Mouse (Mus musculus): ENCODE results near the gene Shc2. TPM values are rescaled to one million over a fixed set of nuclear protein-coding genes. Genes with fewer than 3 reads are reported as not detected.
A peak's percentile ranks its signal among the peaks of the same experiment; 100 is the strongest.

Gene Shc2
- total RNA-seq, 2 experiments from 2014 or later, result not detected

DNA sequence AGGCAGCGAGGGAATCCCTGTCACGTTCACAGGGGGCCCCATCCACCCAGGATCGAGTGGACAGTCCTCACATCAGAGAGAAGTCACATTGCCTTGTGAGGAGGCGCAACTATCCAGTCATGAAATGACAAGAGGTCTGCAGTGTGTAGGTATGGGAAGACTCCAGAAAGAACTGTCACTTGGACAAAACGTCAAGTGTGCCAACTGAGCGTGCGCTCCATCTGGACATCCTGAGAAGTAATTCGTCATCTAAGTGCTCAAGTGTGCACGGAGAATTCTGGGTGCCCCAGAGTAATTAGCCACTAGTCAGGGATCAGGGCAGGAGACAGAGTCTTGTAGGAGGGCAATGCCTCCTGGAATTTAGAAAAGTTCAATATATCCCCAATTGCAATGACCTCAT, 12.3 kb downstream of the Shc2 start:
- no peak for ATAC-seq (replicated peaks; ENCODE audit: low FRiP score, low TSS enrichment, poor library complexity, severe bottlenecking)

DNA sequence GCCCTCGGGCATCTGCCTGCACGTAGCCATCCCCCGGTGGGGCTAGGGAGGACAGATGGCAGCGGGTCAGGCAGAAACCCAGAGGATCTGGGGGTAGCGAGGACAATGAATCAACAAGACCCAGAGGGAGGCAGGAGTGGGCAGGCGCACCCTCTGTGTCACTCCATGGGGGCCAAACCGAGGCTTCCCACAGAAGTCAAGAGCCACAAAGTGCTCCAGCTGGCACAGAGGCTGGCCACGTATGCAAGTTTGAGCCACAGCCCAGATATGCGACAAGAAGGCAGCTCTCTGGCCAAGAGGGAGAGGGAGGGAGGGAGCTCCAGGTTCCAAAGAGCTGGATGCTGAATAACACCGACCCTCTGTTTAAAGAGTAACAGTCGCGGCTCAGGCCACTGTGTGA, 13.8 kb downstream of the Shc2 start:
- no peak for ATAC-seq (replicated peaks; ENCODE audit: low FRiP score, low TSS enrichment, poor library complexity, severe bottlenecking)

DNA sequence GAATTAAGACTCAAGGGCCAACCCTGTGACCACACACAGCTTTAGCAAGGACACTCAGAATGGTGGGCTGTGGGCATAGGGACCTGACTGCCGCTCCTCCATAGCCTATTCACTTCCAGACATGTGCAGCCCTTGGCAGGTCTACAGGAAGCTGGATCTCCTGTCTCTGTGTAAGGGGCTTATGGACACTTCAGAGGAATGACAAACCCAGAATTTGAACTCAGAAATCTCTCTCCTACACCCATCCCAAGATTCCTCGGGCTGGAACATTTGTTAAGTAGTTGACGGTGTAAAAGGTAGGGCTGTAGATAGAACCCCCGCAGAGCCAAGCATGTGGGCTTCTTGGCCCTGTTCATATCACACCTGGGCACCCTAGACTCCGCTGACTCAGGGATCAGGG, 21.3 kb downstream of the Shc2 start:
- ATAC-seq (replicated peaks; ENCODE audit: low FRiP score, low TSS enrichment, poor library complexity, severe bottlenecking), result no peak

DNA sequence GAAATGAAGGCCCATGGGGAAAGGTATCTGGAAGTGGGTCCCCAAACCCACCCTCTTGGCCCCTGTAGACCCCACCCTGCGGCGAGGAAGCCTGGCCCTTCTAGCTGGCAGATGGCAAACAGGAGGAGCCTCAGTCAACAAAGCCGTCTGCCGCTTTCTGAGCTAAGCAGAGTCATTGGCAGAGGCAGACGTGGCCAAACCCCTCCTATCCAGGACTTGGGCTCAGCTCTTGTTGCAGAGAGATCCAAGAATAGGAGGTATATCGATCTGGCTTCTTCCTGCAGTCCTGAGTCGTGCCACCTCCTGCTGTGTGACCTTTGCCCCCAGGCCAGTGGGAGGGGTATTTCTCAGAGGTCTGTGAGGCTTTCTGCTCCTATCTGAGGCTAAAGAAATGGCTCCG, 21.9 kb downstream of the Shc2 start:
- no peak for ATAC-seq (replicated peaks; ENCODE audit: low FRiP score, low TSS enrichment, poor library complexity, severe bottlenecking)

DNA sequence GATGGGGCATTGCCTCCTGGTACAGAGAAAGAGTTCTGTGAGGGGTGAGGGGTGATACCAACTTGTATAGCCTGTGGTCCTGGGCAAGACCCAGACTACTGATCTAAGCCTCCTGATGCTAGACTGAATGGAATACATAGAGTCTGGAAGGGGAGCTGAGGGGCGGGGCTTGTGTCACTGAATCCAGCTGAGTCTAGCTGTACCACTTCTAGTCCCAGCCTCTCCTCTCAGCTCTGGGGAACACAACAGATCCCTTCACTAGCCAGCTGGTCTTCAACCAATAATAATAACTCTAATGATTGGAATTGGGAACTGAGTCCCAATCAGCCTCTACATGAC, 23.4 kb downstream of the Shc2 start:
- ATAC-seq (replicated peaks; ENCODE audit: low FRiP score, low TSS enrichment, poor library complexity, severe bottlenecking), result 0 out of 2 replicates have a peak, but pooled peaks have one; percentile 23

DNA sequence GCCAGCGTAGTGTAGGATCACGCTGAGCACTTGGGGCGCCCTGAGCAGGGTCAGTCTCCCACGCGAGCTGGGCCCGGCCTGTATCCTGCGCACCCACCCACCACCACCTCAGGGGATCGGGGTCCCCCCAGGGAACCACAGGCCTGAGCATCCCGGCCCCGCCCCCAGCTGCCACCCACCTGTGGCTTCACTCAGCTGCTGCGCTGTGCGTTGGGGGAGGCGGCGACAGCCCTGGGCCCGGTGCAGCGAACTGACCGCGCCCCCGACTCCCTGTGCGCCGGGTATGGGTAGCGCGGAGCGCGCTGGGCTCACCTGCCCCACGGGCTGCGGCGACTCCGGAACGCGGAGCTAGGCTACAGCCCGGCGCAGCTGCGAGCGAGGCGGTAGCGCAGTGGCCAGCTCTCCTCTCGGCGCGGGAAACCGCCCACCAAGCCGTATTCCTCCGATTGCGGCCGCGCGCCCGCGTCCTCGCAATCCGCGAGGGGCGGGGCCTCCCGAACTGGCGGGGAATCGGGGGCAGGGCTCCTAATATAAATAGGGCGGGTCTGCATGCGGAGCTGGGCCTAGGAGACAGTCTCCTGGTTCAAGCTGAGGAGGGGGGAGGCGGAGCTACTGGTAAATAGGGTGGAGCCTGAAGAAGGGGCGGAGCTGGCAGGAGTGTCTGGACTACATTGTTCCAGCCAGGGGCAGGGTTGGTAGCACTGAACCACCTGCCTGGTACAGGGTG, 24.0 kb downstream of the Shc2 start, which contains the start of gene C2cd4c:
Gene C2cd4c, minus strand, starts transcription at position 448 of the 727 bp plus-strand sequence.
- ATAC-seq (replicated peaks; ENCODE audit: low FRiP score, low TSS enrichment, poor library complexity, severe bottlenecking), result peak; percentile 84

DNA sequence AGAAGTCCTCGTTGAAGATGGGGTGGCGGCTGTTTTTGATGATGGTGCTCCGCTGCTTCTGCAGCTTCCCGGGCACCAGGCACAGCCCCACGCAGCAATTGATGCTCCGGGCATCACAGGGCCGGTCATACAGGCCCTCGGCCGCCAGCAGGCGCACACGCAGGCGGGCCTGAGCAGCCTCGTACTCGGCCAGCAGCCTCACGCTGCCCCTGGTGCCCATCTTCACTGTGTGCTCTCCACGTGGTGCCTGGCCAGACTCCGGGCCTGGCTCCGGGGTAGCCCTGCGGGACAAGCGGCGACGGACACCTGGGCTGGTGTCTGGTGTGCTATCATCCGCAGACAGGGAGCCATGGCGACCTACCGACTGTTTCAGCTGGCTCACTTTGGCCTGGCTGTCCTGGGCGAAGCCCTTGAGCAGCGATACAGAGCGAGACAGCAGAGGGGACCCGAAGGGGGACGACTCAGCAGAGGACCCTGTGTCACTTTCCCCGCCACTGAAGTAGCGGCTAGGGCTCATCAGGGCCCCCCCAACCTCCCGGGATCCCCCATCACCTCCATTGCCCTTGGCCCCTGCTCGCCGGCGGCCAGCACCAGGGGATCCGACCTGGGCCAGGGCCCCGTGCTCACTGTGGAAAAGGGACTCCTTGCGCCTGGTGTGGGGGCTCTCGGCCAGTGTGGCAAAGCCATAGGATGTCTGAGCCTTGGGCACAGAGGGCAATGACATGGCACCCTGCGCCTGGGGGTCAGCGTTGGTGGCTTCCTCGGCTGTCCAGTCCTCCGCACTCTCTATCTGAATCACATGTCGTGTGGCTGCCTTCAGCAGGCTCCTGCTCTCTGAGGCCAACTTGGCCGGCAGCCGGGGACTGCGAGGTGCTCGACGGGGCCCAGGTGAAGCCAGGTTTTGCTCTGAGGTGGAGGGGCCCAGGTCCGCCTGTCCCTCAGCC, 25.3 kb downstream of the Shc2 start:
- no peak for ATAC-seq (replicated peaks; ENCODE audit: low FRiP score, low TSS enrichment, poor library complexity, severe bottlenecking)

DNA sequence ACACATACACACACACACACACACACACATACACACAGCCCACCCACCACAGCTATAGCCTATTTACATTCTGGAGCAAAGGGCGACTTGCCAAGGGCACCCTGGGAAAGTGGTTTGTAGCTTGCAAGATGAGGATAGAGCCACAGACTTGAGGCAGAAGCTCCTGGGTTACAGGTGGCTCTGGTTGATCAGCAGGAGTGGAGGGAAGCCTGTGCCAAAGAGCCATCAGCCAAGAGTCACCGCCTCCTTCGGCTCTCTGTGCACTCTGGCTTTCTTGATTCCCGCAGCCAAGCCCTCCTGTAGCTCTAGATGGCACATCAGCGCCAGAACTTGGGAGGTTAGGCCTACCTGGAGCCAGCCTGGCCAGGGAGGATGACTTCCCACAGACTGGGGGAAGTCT, 26.4 kb downstream of the Shc2 start:
- ATAC-seq (replicated peaks; ENCODE audit: low FRiP score, low TSS enrichment, poor library complexity, severe bottlenecking), result no peak

DNA sequence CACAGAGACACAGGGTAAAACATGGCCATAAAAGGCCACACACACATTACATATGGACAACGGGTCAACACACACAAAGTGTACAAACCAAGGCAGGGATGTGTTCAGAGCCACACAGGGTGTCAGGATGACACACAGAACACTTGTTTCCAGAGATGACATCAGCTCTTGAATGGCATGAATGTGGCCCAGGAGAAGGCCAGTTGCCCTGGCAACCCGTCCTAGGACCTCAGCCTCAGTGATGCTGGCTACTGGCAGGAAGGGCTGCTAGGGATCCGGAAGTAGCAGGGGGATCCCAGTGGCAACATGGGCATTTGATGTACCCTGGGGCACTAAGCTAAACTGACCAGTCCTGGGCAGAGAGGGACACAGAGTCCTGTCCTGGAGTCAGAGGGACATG, 28.4 kb downstream of the Shc2 start:
- no peak for ATAC-seq (replicated peaks; ENCODE audit: low FRiP score, low TSS enrichment, poor library complexity, severe bottlenecking)

DNA sequence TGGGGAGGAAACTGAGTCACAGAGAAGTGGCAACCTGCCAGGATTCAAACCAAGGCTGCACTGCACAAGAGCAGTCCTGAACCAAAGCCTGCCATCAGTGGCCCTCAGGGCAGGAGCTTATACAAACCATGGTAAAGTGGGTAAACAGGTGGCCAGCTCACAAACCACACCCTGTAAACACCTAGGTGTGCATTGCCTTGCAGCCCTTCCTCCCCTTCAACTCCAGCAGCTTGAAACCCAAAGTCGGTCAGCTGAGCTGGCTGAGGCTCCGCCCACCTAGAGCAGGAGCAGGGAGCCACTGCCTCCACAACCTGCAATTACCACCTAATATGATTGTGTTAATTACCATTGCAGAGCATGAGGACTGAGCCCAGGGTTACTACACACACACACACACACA, 29.8 kb downstream of the Shc2 start:
- no peak for ATAC-seq (replicated peaks; ENCODE audit: low FRiP score, low TSS enrichment, poor library complexity, severe bottlenecking)

DNA sequence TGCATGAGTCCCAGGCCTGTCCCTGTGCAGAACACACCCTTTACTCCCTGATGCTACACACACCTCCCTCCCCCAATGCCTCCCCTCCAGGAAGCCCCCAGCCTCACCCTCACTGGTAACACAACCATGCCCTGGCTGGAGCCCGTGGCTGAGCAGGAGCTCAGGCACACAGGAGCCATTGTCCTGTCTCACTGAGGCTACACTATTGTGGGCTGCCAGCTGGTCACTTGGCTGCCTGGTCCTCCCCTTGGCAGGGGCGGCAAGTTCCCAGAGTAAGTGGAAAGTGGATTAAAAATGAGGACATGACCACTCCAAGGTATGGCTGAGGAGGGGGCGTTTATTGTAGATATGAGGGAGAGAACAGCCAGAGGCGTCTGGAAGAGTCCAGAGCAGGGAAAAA, 31.2 kb downstream of the Shc2 start:
- ATAC-seq (replicated peaks; ENCODE audit: low FRiP score, low TSS enrichment, poor library complexity, severe bottlenecking), result no peak

DNA sequence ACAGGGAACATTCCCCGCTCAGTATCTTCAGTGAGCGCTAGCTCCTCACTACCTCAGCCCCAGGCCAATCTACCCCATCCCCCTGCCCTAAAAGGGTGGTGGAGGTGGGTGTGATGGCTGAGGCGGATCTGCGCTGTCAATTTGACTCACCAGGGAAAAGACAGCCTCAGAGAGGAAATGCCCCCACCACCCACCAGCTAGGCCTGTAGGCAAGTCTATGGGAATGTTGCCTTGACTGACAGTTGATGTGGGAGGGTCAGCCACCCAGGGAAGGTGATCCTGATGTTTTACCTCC, 39.8 kb downstream of the Shc2 start:
- no peak for ATAC-seq (replicated peaks; ENCODE audit: low FRiP score, low TSS enrichment, poor library complexity, severe bottlenecking)

DNA sequence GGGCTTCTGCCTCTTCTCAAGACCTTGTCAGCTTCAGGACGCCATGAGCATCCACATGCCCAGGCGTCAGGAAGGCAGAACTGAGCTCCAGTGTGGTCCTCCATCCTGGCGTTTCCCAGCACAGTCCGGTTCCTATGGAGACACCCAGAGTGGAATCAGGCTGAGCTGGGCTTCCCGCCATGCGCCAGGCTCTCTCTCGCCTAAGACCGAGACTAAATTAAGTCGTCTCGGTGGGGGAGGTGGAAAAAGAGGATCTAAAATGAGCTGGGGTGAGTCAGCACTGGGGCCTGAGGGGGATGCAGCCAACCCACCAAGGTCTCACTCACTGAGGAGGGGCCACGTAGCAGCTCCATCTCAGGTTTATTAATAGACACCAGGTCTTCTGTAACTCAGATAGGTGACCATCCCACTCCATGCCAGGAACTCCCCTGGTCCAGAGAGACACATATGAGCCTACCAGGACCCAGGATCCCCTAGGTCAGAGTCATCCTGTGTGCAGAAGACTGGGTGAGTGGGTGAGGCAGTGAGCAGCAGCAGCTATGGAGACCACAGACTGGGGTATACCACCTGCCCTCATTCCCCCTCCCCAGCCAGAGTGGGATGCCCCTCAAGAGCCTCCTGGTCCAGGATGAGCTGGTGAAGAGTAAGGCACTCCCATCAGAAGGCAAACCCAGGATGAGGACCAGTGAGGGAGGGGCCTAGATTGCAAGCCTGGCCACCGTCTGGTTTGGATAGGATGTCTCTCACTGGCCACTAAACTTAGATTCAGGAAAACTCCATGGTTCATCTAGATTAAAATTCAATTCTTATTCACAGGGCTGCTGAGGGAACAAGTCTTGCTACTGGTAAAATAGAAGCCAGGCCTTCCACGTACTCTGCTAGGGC, 40.4 kb downstream of the Shc2 start:
- ATAC-seq (replicated peaks; ENCODE audit: low FRiP score, low TSS enrichment, poor library complexity, severe bottlenecking), result no peak

DNA sequence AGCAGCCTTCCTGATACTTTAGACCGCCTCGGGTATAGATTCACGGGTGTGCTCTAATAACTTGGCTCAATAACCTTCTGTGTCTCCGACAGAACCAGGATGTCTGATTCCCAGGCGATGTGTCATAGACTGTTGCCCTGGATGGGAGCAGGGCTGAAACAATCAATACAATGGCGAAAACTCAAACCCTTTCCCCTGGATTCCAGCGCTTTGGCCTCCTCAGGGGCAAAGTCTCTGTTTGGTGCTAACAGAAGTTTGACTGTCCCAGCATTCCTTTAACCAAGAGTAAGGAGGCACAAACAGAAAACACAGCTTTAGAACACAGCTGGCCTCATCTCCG, 42.2 kb downstream of the Shc2 start:
- 0 out of 2 replicates have a peak, but pooled peaks have one; percentile 9 for ATAC-seq (replicated peaks; ENCODE audit: low FRiP score, low TSS enrichment, poor library complexity, severe bottlenecking)

DNA sequence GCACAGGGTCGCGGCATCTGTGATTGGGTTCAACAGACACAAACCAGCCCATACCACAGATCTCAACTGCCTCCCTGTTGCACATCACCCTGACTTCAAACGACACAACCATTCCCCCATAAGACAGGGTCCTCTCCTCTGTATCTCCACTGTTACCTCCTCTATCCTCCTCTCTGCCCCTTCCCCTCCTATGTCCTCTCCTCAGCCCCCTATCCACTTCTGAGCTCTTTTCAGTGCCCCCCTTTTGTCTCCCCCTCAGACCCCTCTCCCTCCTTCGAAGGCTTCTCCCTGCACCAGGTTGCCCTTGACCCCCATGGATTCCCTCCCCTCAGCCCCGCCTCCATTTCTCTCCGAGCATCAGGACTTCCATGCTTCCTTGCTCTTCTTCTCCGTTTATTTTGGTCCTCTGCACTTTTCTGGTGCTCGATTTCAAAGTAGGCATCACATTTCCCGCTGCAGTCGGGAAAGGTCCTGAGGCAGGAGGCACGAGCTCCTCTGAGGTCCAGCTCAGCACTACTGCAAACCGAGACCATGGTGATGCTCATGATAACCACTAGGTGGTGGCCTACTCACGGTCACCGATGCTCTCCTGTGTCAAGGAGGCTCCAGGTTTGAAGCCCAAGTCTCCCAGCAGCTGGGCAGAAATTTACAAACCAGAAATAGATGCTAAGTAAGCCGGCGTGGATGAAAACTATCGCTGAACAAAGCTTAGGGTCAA, 42.7 kb downstream of the Shc2 start:
- peak; percentile 94 for ATAC-seq (replicated peaks; ENCODE audit: low FRiP score, low TSS enrichment, poor library complexity, severe bottlenecking)

DNA sequence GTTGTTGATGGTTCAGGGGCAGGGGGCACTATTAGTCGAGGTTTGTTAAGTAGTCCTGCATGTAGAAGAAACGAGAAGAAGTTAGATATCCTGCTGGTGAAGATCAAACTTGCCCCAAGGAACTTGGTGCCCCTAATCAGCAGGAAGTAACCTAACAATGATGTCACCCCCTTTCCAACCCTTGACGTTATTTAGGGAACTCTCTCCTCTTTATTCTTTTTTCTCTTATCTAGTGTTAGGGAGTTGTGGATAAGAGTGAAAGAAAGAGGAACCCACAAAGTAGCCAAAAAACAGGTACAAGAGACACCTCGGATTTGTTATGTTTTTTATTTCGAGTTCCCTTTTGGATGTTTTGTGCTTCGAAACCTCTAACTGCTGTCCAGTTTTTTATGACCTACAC, 43.6 kb downstream of the Shc2 start:
- ATAC-seq (replicated peaks; ENCODE audit: low FRiP score, low TSS enrichment, poor library complexity, severe bottlenecking), result no peak

DNA sequence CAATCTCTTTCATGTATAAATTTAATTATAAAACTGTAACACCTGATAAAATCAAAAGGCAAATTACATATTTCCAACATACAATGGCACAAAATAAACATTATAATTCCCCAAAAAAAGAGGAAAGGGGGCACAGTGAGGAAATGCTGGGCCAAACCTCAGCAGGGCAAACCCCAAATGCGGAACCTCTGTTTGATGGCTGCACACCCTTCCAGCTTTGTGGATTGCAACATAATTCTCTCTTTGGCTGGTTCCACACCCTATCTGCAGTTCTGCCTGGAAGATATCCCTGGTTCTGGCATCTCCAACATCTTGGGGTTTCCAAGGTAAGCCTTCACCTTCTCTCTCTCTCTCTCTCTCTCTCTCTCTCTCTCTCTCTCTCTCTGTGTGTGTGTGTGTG, 47.0 kb downstream of the Shc2 start:
- ATAC-seq (replicated peaks; ENCODE audit: low FRiP score, low TSS enrichment, poor library complexity, severe bottlenecking), result no peak

DNA sequence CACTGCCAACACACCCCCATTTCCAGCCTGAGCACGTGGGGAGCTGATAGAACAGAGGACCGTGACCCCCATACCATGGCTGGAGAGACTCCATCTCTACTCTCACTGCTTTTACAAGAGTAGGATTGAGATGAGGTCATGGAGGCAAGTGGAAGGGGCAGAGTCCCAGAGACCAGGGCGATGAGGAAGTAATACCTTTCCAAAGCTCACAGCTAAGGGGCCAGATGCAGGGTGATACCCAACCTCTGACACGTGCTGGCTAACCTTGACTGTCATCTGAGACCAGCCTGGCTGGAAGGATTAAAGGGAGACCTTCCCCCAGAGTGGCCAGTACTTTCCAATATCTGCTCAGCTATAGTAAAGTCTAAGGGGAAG, 50.0 kb downstream of the Shc2 start:
- ATAC-seq (replicated peaks; ENCODE audit: low FRiP score, low TSS enrichment, poor library complexity, severe bottlenecking), result no peak

DNA sequence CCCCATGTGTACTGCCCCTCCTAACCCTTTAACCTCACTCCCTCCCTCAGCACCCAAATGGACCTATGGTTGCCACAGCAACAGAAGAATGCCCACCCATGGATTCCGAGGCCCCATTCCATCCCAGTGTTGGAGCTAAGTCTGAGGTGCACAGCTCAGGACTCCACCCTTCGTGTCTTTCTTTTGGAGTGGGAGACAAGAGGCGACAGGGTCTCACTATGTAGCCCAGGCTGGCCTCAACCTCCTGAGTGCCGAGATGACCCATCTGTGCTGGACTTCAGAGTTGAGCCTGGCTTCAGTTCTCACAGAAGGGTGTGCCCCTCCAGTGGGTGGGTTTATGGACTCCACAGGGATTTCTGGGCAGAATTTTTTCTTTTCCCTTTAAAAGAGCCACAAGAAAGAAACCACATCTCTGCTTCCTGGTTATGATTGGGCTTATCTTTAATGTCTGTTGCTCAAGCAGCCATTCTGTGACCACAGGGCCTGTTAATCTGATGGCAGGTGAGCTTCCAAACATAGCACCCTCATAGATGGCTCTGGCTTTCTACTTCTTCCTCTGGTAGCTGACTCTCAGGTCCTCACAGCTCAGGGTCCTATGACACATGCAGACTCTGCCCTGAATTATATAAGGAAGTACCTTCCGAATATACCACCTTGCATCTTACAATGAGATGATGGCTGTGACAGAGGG, 50.5 kb downstream of the Shc2 start, which contains the start of gene Theg:
Gene Theg, minus strand, starts transcription at position 271 of the 691 bp plus-strand sequence.
- no peak for ATAC-seq (replicated peaks; ENCODE audit: low FRiP score, low TSS enrichment, poor library complexity, severe bottlenecking)

All from megakaryocyte-erythroid progenitor cell, adult 5-6 weeks (primary cell).